Mouse (Mus musculus) cerebellum, adult 9-10 months (tissue): ENCODE measurements at regions not wholly inside any gene's neighbourhood (a gene's known extent, or its start where the extent isn't known, plus 50 kb on each side); places are given as distances from the start of the nearest gene placed in this dataset.
A peak's percentile ranks its signal among the peaks of the same experiment; 100 is the strongest.

ENCODE experiments used
- DNase-seq: peaks from one replicate; pipeline ENCODE4 v3.0.0; 2022

GRCm38 (mm10) chrX:147616374-147616773 is 62.5 kb upstream of the Lrch2 start:
- DNase-seq = no peak

GRCm38 (mm10) chrX:147608660-147609059 is 54.8 kb upstream of the Lrch2 start:
- DNase-seq = peak; percentile 61
